Mouse (Mus musculus) midbrain, embryonic 11.5 days (tissue): ENCODE results near the gene Klrb1b. TPM values are rescaled to one million over a fixed set of nuclear protein-coding genes. Genes with fewer than 3 reads are reported as not detected.
A peak's percentile ranks its signal among the peaks of the same experiment; 100 is the strongest.

ENCODE experiments used
- ATAC-seq: fragments of 200-750 bp; cut with Nextera tagmentation; 2 replicates; pipeline ENCODE4 v1.8.0; 2017; ENCODE audit warnings: moderate TSS enrichment, moderate library complexity; ENCODE audit not compliant: low FRiP score
- DNase-seq: peaks from one replicate; pipeline ENCODE4 v3.0.0; 2015; ENCODE audit warnings: low spot score; ENCODE audit errors: missing footprints
- H3K27ac ChIP-seq: fragments of 300-500 bp; sonication (generic); 2 replicates; pipeline ENCODE4 v1.5.1; 2014; ENCODE audit warnings: low read depth, low read length
- H3K27me3 ChIP-seq: fragments of 300-500 bp; sonication (generic); 2 replicates; pipeline ENCODE4 v1.6.1; 2014; ENCODE audit warnings: mild to moderate bottlenecking, low read length, moderate library complexity, mixed read lengths; ENCODE audit not compliant: control insufficient read depth, insufficient read depth
- H3K36me3 ChIP-seq: fragments of 300-500 bp; sonication (generic); 2 replicates; pipeline ENCODE4 v1.6.1; 2014; ENCODE audit warnings: mild to moderate bottlenecking, low read length, moderate library complexity, mixed read lengths; ENCODE audit not compliant: control insufficient read depth, insufficient read depth
- H3K4me1 ChIP-seq: fragments of 300-500 bp; sonication (generic); 2 replicates; pipeline ENCODE4 v1.6.1; 2014; ENCODE audit warnings: low read length; ENCODE audit not compliant: control insufficient read depth, insufficient read depth
- H3K4me2 ChIP-seq: fragments of 300-500 bp; sonication (generic); 2 replicates; pipeline ENCODE4 v1.6.1; 2014; ENCODE audit warnings: mild to moderate bottlenecking, moderate library complexity
- H3K4me3 ChIP-seq: fragments of 300-500 bp; sonication (generic); 2 replicates; pipeline ENCODE4 v1.5.1; 2014; ENCODE audit warnings: low read depth, low read length
- H3K9ac ChIP-seq: fragments of 300-500 bp; sonication (generic); 2 replicates; pipeline ENCODE4 v1.6.1; 2014; ENCODE audit warnings: low read length
- H3K9me3 ChIP-seq: fragments of 300-500 bp; sonication (generic); 2 replicates; pipeline ENCODE4 v1.6.1; 2016; ENCODE audit warnings: low read length; ENCODE audit not compliant: control insufficient read depth
- WGBS: fragments of 180-500 bp; shearing (Covaris S2); extraction: QIAGEN DNeasy Blood & Tissue Kit; methylation state at CpG from one replicate; pipeline ENCODE4 v1.1.7; 2014; 5-methylcytosine and 5-hydroxymethylcytosine counted together
- polyA plus RNA-seq: library from polyadenylated mRNA; unstranded; fragments of >200 nt; fragmentation: Nextera tagmentation; extraction: Ambion mirVana; gene quantifications from 2 replicates; pipeline ENCODE4 v1.2.1, GENCODE M21; 2014

The Klrb1b gene
- polyA plus RNA-seq, 1 experiment from 2014 or later = not detected

GRCm38 (mm10) chr6:128836955-128837334 is 10.8 kb upstream of the Klrb1b start:
- 87% methylated on average over 6 of the region's 6 CpGs for WGBS
- Histone ChIP-seq H3K9ac (peak overlapping the region; percentile 66; the same call in 1 of the 2 replicates), H3K4me1 (no peaks in the 10 kb centered on the region; the same call in 1 of the 2 replicates), H3K9me3 (no peaks in the 10 kb centered on the region), H3K27me3 (no peaks in the 10 kb centered on the region), H3K36me3 (no peaks in the 10 kb centered on the region), H3K4me2 (peak overlapping the region; percentile 64; the same call in 1 of the 2 replicates), H3K27ac (no peak overlapping the region), H3K4me3 (peak overlapping the region; percentile 74)
- no peak for ATAC-seq
- no peak for DNase-seq

DNA sequence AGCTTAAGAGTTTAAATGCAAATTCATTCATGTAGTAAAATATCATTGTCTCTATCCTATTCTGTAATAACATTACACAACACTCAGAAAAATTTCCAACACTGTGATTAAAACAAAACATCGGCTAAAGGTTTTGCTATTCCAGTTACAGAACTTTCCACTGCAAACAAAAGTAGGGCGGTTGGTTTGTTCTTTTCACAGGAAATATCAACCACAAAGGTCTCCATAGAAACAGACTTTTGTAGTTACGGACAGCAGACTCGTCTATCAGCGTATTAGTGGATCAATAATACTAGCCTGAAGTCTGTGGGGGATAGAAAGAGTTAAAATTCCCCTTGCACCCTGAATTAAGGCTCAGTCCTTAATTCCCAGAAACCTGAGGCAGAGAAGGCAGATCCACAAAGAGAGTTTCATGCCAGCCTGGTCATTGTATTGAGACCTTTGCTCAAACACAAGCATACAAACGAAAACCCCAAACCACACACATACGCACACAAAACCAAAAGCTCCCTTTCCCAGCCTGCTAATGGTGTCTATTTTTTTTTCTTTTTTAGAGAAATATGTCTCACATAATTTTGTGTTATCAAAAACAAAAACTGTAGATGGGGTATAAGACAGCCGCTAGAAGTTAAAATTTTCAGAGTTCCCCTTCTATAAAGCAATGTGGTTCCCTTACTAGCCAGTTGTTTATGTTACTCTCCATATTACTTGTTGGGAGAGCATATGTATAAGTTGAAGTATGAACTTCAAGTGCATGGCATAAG is 10.2 kb upstream of the Klrb1b start:
- Histone ChIP-seq H3K27ac (no peak overlapping the region), H3K9me3 (no peaks in the 10 kb centered on the region), H3K27me3 (no peaks in the 10 kb centered on the region), H3K36me3 (no peaks in the 10 kb centered on the region), H3K4me3 (no peak overlapping the region), H3K4me1 (no peaks in the 10 kb centered on the region; the same call in 1 of the 2 replicates), H3K4me2 (no peak overlapping the region), H3K9ac (no peak overlapping the region)
- DNase-seq (no peak), ATAC-seq (no peak)
- WGBS = 73% methylated on average over 8 of the region's 8 CpGs

- Histone ChIP-seq H3K27ac (no peak overlapping the region), H3K4me1 (no peaks in the 10 kb centered on the region; the same call in 1 of the 2 replicates), H3K36me3 (no peaks in the 10 kb centered on the region), H3K9ac (no peak overlapping the region), H3K9me3 (no peaks in the 10 kb centered on the region), H3K27me3 (no peaks in the 10 kb centered on the region), H3K4me2 (no peak overlapping the region), H3K4me3 (no peak overlapping the region)
- ATAC-seq = no peak
- DNase-seq = no peak
- 90% methylated on average over 4 of the region's 4 CpGs for WGBS
Measured at GRCm38 (mm10) chr6:128835571-128835970, 9.4 kb upstream of the Klrb1b start.

DNA sequence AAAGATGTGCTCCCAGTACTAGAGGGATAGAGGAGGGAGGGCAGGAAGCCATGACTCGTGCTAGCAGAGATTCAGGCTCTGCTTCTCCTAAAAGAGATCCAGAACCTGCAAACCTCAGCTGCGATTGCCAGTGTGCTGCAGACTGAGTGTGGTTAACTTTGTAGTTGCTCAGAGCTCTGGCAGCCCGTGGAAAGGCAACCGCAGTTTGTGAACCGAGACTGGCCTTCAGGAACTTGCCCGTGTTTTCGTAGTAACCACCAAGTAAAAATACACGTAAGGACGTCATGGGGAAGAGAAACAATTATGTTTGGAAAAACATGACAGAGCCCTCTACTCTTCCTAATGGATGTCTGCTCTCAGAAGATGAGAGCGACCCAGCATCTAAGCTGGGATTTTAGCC is 6.9 kb upstream of the Klrb1b start:
- Histone ChIP-seq H3K4me3 (no peak overlapping the region), H3K9me3 (no peaks in the 10 kb centered on the region), H3K27ac (no peak overlapping the region), H3K4me2 (no peak overlapping the region), H3K4me1 (no peaks in the 10 kb centered on the region; the same call in 1 of the 2 replicates), H3K27me3 (no peaks in the 10 kb centered on the region), H3K9ac (no peak overlapping the region), H3K36me3 (no peaks in the 10 kb centered on the region)
- ATAC-seq (no peak), DNase-seq (no peak)
- WGBS = 87% methylated on average over 10 of the region's 10 CpGs

DNA sequence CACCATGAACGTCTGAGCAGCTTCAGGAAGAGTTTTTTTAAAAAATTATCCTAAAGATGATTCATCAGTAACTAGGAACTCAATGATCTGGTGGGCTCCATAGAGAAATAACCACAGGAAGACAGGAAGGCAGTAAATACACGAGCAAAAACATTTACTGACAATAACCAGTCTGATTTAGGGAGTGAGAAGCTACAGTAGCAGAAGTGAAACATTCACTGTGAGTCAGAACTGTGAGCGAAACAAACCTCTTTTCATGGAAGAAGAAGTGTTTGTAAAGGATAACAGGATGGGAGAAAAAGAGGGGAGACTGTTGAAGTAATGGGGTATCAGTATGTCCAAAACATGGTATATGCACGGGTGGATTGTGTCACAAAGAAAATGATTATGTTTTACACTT is 3.7 kb upstream of the Klrb1b start:
- DNase-seq (no peak), ATAC-seq (no peak)
- no peak overlapping the region for H3K27ac ChIP-seq
- no peak overlapping the region for H3K9ac ChIP-seq
- no peaks in the 10 kb centered on the region for H3K4me1 ChIP-seq
- no peaks in the 10 kb centered on the region for H3K36me3 ChIP-seq
- 75% methylated on average over 4 of the region's 4 CpGs for WGBS
- H3K4me3 ChIP-seq = no peak overlapping the region
- no peaks in the 10 kb centered on the region for H3K9me3 ChIP-seq
- no peaks in the 10 kb centered on the region for H3K27me3 ChIP-seq
- H3K4me2 ChIP-seq = no peak overlapping the region

GRCm38 (mm10) chr6:128826781-128827180 is 650 bp upstream of the Klrb1b start:
- no peaks in the 10 kb centered on the region for H3K36me3 ChIP-seq
- no peaks in the 10 kb centered on the region for H3K27me3 ChIP-seq
- no peak overlapping the region for H3K4me3 ChIP-seq
- 83% methylated on average over 3 of the region's 3 CpGs for WGBS
- H3K4me1 ChIP-seq = no peaks in the 10 kb centered on the region
- no peak overlapping the region for H3K9ac ChIP-seq
- no peak overlapping the region for H3K4me2 ChIP-seq
- no peak for ATAC-seq
- H3K27ac ChIP-seq = no peak overlapping the region
- no peaks in the 10 kb centered on the region for H3K9me3 ChIP-seq
- no peak for DNase-seq

- Histone ChIP-seq H3K9ac (no peak overlapping the region), H3K4me2 (no peak overlapping the region), H3K27ac (no peak overlapping the region), H3K4me1 (no peaks in the 10 kb centered on the region), H3K9me3 (no peaks in the 10 kb centered on the region), H3K36me3 (no peaks in the 10 kb centered on the region), H3K27me3 (no peaks in the 10 kb centered on the region), H3K4me3 (no peak overlapping the region)
- DNase-seq (no peak), ATAC-seq (no peak)
- 78% methylated on average over 4 of the region's 4 CpGs for WGBS
Measured at GRCm38 (mm10) chr6:128818083-128818802, 7.9 kb downstream of the Klrb1b start.

DNA sequence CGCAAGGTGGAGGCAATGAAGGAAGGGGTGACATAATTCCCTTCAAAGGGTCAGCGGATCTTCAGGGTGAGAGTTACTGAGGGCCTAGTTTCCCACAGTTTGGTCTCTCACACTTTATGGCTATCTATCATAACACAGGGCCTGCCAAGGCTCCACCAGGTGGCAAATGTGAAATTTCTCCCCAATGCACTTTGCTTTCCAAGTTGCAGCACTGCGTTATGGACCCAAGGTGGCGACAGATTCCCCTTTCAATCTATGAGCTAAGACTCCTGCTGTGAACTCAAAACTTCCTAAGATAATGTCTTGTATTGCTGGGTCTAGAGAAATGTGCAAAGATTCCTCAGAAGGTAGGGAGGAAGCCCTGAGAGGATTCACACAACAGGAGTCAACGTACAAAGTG is 17.6 kb downstream of the Klrb1b start:
- Histone ChIP-seq H3K4me1 (no peaks in the 10 kb centered on the region), H3K9ac (no peak overlapping the region), H3K27ac (no peak overlapping the region), H3K9me3 (no peaks in the 10 kb centered on the region), H3K27me3 (no peaks in the 10 kb centered on the region), H3K4me3 (no peak overlapping the region), H3K36me3 (no peaks in the 10 kb centered on the region), H3K4me2 (no peak overlapping the region)
- 89% methylated on average over 5 of the region's 5 CpGs for WGBS
- ATAC-seq = no peak
- DNase-seq = no peak

DNA sequence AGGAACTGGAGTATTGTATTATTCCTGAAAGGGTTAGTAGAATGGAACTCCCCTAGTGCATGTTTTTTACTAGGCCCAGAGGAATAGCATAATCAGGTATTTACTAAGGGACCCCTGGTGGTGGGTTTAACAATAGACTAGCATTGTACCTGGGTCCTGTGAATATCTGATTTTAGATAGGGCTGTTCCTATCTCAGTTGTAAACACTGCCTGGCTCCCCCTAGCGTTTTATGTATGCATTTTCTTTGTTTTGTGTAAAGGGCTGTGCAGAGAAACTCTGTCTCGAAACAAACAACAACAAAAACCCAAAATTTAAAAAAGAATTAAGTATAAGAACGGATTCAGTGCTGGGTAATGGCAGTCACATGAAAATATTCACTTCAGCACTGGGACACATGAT is 19.1 kb downstream of the Klrb1b start:
- Histone ChIP-seq H3K36me3 (no peaks in the 10 kb centered on the region), H3K9me3 (no peaks in the 10 kb centered on the region), H3K4me3 (no peak overlapping the region), H3K27me3 (no peaks in the 10 kb centered on the region), H3K9ac (no peak overlapping the region), H3K4me1 (no peaks in the 10 kb centered on the region), H3K27ac (no peak overlapping the region), H3K4me2 (no peak overlapping the region)
- ATAC-seq (no peak), DNase-seq (peak; percentile 86)
- WGBS = 73% methylated on average over 3 of the region's 3 CpGs
